Mouse (Mus musculus): ENCODE measurements around the gene Lfng.

DNA sequence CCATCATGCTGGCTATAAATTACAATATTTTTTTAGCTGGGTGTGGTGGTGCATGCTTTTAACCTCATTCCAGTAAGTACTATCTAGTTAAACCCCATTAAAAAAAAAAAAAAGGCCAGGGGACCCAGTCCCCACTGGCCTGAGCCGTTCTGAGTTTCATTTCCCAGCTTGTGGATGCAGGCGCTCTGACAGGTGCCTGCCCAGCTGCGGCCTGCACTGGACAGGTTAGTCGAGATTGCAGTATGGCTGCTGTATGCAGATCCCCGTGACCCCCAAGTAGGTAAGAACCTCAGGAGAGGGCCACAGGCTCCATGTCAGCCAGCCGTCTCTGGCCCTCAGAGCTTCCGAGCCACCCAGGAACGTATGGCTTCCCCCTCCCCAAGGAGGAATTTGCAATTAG lies 54.3 kb downstream of the Lfng start:
- TF ChIP-seq EP300 (optimal IDR thresholded peaks at IDR 0.05): no peak
- no peak for TF ChIP-seq CTCF (IDR thresholded peaks at IDR 0.05; ENCODE audit: low read depth)
